23 mouse cellular contexts compared by ENCODE assay signal in genomic region chr8:45448257-45448656, GRCm38 (mm10). TPM values are rescaled to one million over a fixed set of nuclear protein-coding genes. Genes with fewer than 3 reads are reported as not detected.
DNase-seq lines count a peak whose midpoint lies in the region; ATAC-seq and TF ChIP-seq lines count a peak whose summit lies in the region.
"Had no signal": no experiment of that assay in that cellular context is flagged by ENCODE, and none has a peak within 500 bp of the region (broad histone marks: within the 10 kb centered on the region; RNA-seq: fewer than 3 reads in every experiment).

No protein-coding gene starts in this region.

- H3K9me3 ChIP-seq in heart, postnatal 0 days (replicated peaks; ENCODE audit: control insufficient read depth, low read length): no peaks in the 10 kb centered on the region
- no peaks in the 10 kb centered on the region for H3K9me3 ChIP-seq in stomach, embryonic 14.5 days (ENCODE audit: control insufficient read depth, low read depth, low read length)
- H3K9me3 ChIP-seq: embryonic facial prominence, embryonic 12.5 days; forebrain, embryonic 15.5 days; limb, embryonic 15.5 days; liver, embryonic 15.5 days; midbrain, embryonic 12.5 days had no signal

- H3K9ac ChIP-seq in heart, postnatal 0 days (replicated peaks; ENCODE audit: low read depth, low read length): no peak overlapping the region
- no peak overlapping the region for H3K9ac ChIP-seq in stomach, embryonic 14.5 days (replicated peaks; ENCODE audit: low read depth, low read length)
- H3K9ac ChIP-seq: embryonic facial prominence, embryonic 12.5 days; forebrain, embryonic 15.5 days; limb, embryonic 15.5 days; liver, embryonic 15.5 days; midbrain, embryonic 12.5 days had no signal

- POLR2A ChIA-PET in Patski (lab: Charles Lee): no interaction called here

- no peak overlapping the region for H3K4me2 ChIP-seq in heart, postnatal 0 days (ENCODE audit: low read depth, low read length)
- no peak overlapping the region for H3K4me2 ChIP-seq in stomach, embryonic 14.5 days (replicated peaks; ENCODE audit: low read depth, low read length)
- H3K4me2 ChIP-seq: embryonic facial prominence, embryonic 12.5 days; forebrain, embryonic 15.5 days; limb, embryonic 15.5 days; liver, embryonic 15.5 days; midbrain, embryonic 12.5 days had no signal

- no peaks in the 10 kb centered on the region for H3K4me1 ChIP-seq in heart, postnatal 0 days (ENCODE audit: control insufficient read depth, insufficient read depth)
- H3K4me1 ChIP-seq in stomach, embryonic 14.5 days (ENCODE audit: control insufficient read depth, insufficient read depth, low read length): 0 out of 2 replicates have a peak, but pooled peaks cover 3% of the 10 kb centered on the region
- H3K4me1 ChIP-seq: embryonic facial prominence, embryonic 12.5 days; forebrain, embryonic 15.5 days; limb, embryonic 15.5 days; liver, embryonic 15.5 days; midbrain, embryonic 12.5 days had no signal

- intact Hi-C loops in left cerebral cortex, adult 2 months (cut with DNase I): no loop called here
- intact Hi-C loops in left cerebral cortex, postnatal 10 days (cut with DNase I): no loop called here

- TF ChIP-seq CTCF in heart, postnatal 0 days (IDR thresholded peaks at IDR 0.05; ENCODE audit: low read depth): no peak
- TF ChIP-seq CTCF in left cerebral cortex, adult 2 months (IDR thresholded peaks at IDR 0.05): no peak
- TF ChIP-seq CTCF in Patski (IDR thresholded peaks at IDR 0.05): no peak

- TF ChIP-seq EP300 in heart, postnatal 0 days (IDR thresholded peaks at IDR 0.05; ENCODE audit: low read depth): no peak

- no peaks in the 10 kb centered on the region for H3K36me3 ChIP-seq in heart, postnatal 0 days (replicated peaks; ENCODE audit: control insufficient read depth, insufficient read depth, low read length)
- no peaks in the 10 kb centered on the region for H3K36me3 ChIP-seq in stomach, embryonic 14.5 days (ENCODE audit: control insufficient read depth, insufficient read depth, low read length)
- H3K36me3 ChIP-seq: embryonic facial prominence, embryonic 12.5 days; forebrain, embryonic 15.5 days; limb, embryonic 15.5 days; liver, embryonic 15.5 days; midbrain, embryonic 12.5 days had no signal

- no peaks in the 10 kb centered on the region for H3K27me3 ChIP-seq in heart, postnatal 0 days (ENCODE audit: control insufficient read depth, insufficient read depth, low read length)
- no peaks in the 10 kb centered on the region for H3K27me3 ChIP-seq in Patski
- H3K27me3 ChIP-seq in stomach, embryonic 14.5 days (ENCODE audit: control insufficient read depth, insufficient read depth, low read length): no peaks in the 10 kb centered on the region
- H3K27me3 ChIP-seq: embryonic facial prominence, embryonic 12.5 days; forebrain, embryonic 15.5 days; limb, embryonic 15.5 days; liver, embryonic 15.5 days; midbrain, embryonic 12.5 days had no signal

- no peak for DNase-seq in heart, postnatal 0 days (ENCODE audit: low spot score)
- DNase-seq in heart, adult 8-10 months (ENCODE audit: low spot score): no peak
- DNase-seq in left cerebral cortex, adult 2 months (ENCODE audit: extremely low spot score in 1 of 2, low spot score in 2 of 2): no peak
- DNase-seq in left cerebral cortex, postnatal 10 days (ENCODE audit: extremely low spot score in 1 of 2, low spot score in 2 of 2): no peak
- DNase-seq in Patski (ENCODE audit: low read depth, low spot score): no peak
- no peak for DNase-seq in cerebellum, postnatal 36 days
- DNase-seq in B cell, adult 2 months: no peak
- DNase-seq: adrenal gland, adult 8-10 months; cerebellum, adult 9-11 months; kidney, adult 9 months; kidney, postnatal 36 days; layer of hippocampus, adult 9-11 months; right cerebral cortex, postnatal 4 days; thymus, adult 18-20 months; thymus, postnatal 4 days had no signal

- peak overlapping the region; percentile 72 for H3K27ac ChIP-seq in heart, postnatal 0 days (ENCODE audit: low read depth)
- H3K27ac ChIP-seq in left cerebral cortex, adult 2 months: peak overlapping the region; percentile 10; the same call in 1 of the 2 replicates
- 0 out of 2 replicates have a peak overlapping the region, but pooled peaks have one; percentile 23 for H3K27ac ChIP-seq in stomach, embryonic 14.5 days (ENCODE audit: low read length)
- H3K27ac ChIP-seq: embryonic facial prominence, embryonic 12.5 days; forebrain, embryonic 15.5 days; limb, embryonic 15.5 days; liver, embryonic 15.5 days; macrophage; midbrain, embryonic 12.5 days had no signal

- in situ Hi-C loops in Patski (cut with MboI; ENCODE audit: low pct_unique_long_range_greater_than_20kb): no loop called here

- CTCF ChIA-PET in Patski (lab: Charles Lee): interaction anchor here (2.0 kb wide), 1 partner anchor 9 kb away, joined by 6 read pairs; no protein-coding TSS in a partner anchor

- 56% methylated on average over 1 of the region's 1 CpGs for WGBS in heart, postnatal 0 days
- WGBS in stomach, embryonic 14.5 days: 48% methylated on average over 1 of the region's 1 CpGs

- H3K4me3 ChIP-seq in heart, postnatal 0 days (ENCODE audit: low read depth, low read length): no peak overlapping the region
- H3K4me3 ChIP-seq in left cerebral cortex, adult 2 months: no peak overlapping the region
- H3K4me3 ChIP-seq in stomach, embryonic 14.5 days (ENCODE audit: low read depth, low read length): no peak overlapping the region
- H3K4me3 ChIP-seq: embryonic facial prominence, embryonic 12.5 days; forebrain, embryonic 15.5 days; limb, embryonic 15.5 days; liver, embryonic 15.5 days; midbrain, embryonic 12.5 days had no signal

- no peak for ATAC-seq in heart, postnatal 0 days (ENCODE audit: insufficient read depth, low read depth)
- peak; percentile 57 for ATAC-seq in Patski
- ATAC-seq in stomach, embryonic 14.5 days (ENCODE audit: insufficient number of reproducible peaks, insufficient read depth, low FRiP score, low read depth): no peak
- ATAC-seq: forebrain, embryonic 15.5 days had no signal

RNA-seq across cellular contexts. Expression of gene Tlr3, which starts 37.4 kb away (rescaled TPM):
- total RNA-seq in heart, postnatal 0 days (2014; rRNA removed; ENCODE audit: low replicate concordance): 2.9 and 6.6 TPM in 2 replicates
- polyA plus RNA-seq in heart, postnatal 0 days (2015; fragmentation: Nextera tagmentation; extraction: Ambion mirVana): 2.3 and 2.9 TPM in 2 replicates
- total RNA-seq in heart, adult 8-10 months (2022): 1 to 10 TPM; 4.8 to 6.7 (median 5.3) TPM
- total RNA-seq in left cerebral cortex, adult 2 months (2021): 1 to 10 TPM; 8.7 to 8.8 TPM
- 1 to 10 TPM; 3.5 to 4.3 TPM for total RNA-seq in left cerebral cortex, postnatal 10 days (2021)
- polyA plus RNA-seq in Patski (2021): 4.9 TPM
- 3.6 and 4.9 TPM in 2 replicates for polyA plus RNA-seq in stomach, embryonic 14.5 days (2014; fragmentation: Nextera tagmentation; extraction: Ambion mirVana)

RNA-seq across cellular contexts. Expression of gene Sorbs2, which starts 59.3 kb away (rescaled TPM):
- total RNA-seq in heart, postnatal 0 days (2014; rRNA removed; ENCODE audit: low replicate concordance): 385 and 419 TPM in 2 replicates
- polyA plus RNA-seq in heart, postnatal 0 days (2015; fragmentation: Nextera tagmentation; extraction: Ambion mirVana): 205 and 228 TPM in 2 replicates
- 100 to 1,000 TPM; 587 to 749 (median 714) TPM for total RNA-seq in heart, adult 8-10 months (2022)
- 100 to 1,000 TPM; 370 to 377 TPM for total RNA-seq in left cerebral cortex, adult 2 months (2021)
- 100 to 1,000 TPM; 188 to 191 TPM for total RNA-seq in left cerebral cortex, postnatal 10 days (2021)
- polyA plus RNA-seq in Patski (2021): 17.3 TPM
- polyA plus RNA-seq in stomach, embryonic 14.5 days (2014; fragmentation: Nextera tagmentation; extraction: Ambion mirVana): 32.1 and 35.2 TPM in 2 replicates
- total RNA-seq: granulocyte monocyte progenitor cell, adult 5-6 weeks had no signal
- polyA plus RNA-seq: macrophage had no signal

Comparison
In these comparisons a context has a peak if more than half of its experiments do, and no peak if none do; other contexts are left out.
1. H3K27ac ChIP-seq: peak in every context shown above with its lines; median percentile 72 in heart, postnatal 0 days; 23 in stomach, embryonic 14.5 days; 10 in left cerebral cortex, adult 2 months.